ENCODE assay signal across 20 mouse cellular contexts in genomic region chr16:97366141-97366540, GRCm38 (mm10). TPM values are rescaled to one million over a fixed set of nuclear protein-coding genes. Genes with fewer than 3 reads are reported as not detected.
"Had no signal": no experiment of that assay in that cellular context is flagged by ENCODE, and none has a peak within 500 bp of the region (broad histone marks: within the 10 kb centered on the region; RNA-seq: fewer than 3 reads in every experiment).

No protein-coding gene starts in this region.

- H3K4me1 ChIP-seq: limb, embryonic 10.5 days; limb, embryonic 13.5 days; liver, embryonic 12.5 days; liver, embryonic 15.5 days; lung, embryonic 15.5 days; megakaryocyte, embryonic 14.5 days; midbrain, embryonic 10.5 days; midbrain, embryonic 13.5 days; neural tube, embryonic 13.5 days had no signal

- H3K27ac ChIP-seq: limb, embryonic 10.5 days; limb, embryonic 13.5 days; liver, embryonic 12.5 days; liver, embryonic 15.5 days; lung, embryonic 15.5 days; midbrain, embryonic 10.5 days; midbrain, embryonic 13.5 days; neural tube, embryonic 13.5 days had no signal

- H3K27me3 ChIP-seq: liver, embryonic 12.5 days; liver, embryonic 15.5 days; lung, embryonic 15.5 days had no signal

- H3K9ac ChIP-seq: limb, embryonic 13.5 days; liver, embryonic 12.5 days; liver, embryonic 15.5 days; lung, embryonic 15.5 days; midbrain, embryonic 13.5 days; neural tube, embryonic 13.5 days had no signal

- H3K4me2 ChIP-seq: limb, embryonic 13.5 days; liver, embryonic 12.5 days; liver, embryonic 15.5 days; lung, embryonic 15.5 days; midbrain, embryonic 13.5 days; neural tube, embryonic 13.5 days had no signal

- ATAC-seq: liver, embryonic 12.5 days; midbrain, embryonic 13.5 days; midbrain, embryonic 16.5 days had no signal

- H3K36me3 ChIP-seq: limb, embryonic 10.5 days; limb, embryonic 13.5 days; liver, embryonic 12.5 days; liver, embryonic 15.5 days; lung, embryonic 15.5 days; midbrain, embryonic 10.5 days; midbrain, embryonic 13.5 days; neural tube, embryonic 13.5 days had no signal

- DNase-seq: kidney, adult 18-20 months; liver; lung, adult 18-20 months; lung, postnatal 10 days; lung, postnatal 36 days; thymus, adult 18-20 months; thymus, postnatal 36 days had no signal

- H3K4me3 ChIP-seq: limb, embryonic 10.5 days; limb, embryonic 13.5 days; liver, embryonic 12.5 days; liver, embryonic 15.5 days; lung, embryonic 15.5 days; megakaryocyte, embryonic 14.5 days; midbrain, embryonic 10.5 days; midbrain, embryonic 13.5 days; myocyte; neural tube, embryonic 13.5 days had no signal

- H3K9me3 ChIP-seq: limb, embryonic 10.5 days; limb, embryonic 13.5 days; liver, embryonic 12.5 days; liver, embryonic 15.5 days; lung, embryonic 15.5 days; megakaryocyte, embryonic 14.5 days; midbrain, embryonic 10.5 days; midbrain, embryonic 13.5 days; neural tube, embryonic 13.5 days had no signal

RNA-seq across cellular contexts. Expression of gene Bace2, which starts 9.6 kb away (rescaled TPM):
- total RNA-seq: monocyte, adult 5-6 weeks; neutrophil, adult 5-6 weeks had no signal
